Mouse (Mus musculus) embryonic facial prominence, embryonic 13.5 days (tissue): ENCODE measurements around the gene Lpgat1. TPM values are rescaled to one million over a fixed set of nuclear protein-coding genes. Genes with fewer than 3 reads are reported as not detected.

Experiments used
- ATAC-seq: fragments of 200-750 bp; cut with Nextera tagmentation; 2 replicates; pipeline ENCODE4 v1.8.0; 2017; ENCODE audit warnings: low read depth; ENCODE audit not compliant: insufficient number of reproducible peaks, insufficient read depth, low FRiP score, low TSS enrichment
- H3K27ac ChIP-seq: fragments of 300-500 bp; sonication (generic); 2 replicates; pipeline ENCODE4 v1.5.1; 2015; ENCODE audit warnings: moderate library complexity, mild to moderate bottlenecking, inconsistent platforms
- H3K27me3 ChIP-seq: fragments of 300-500 bp; sonication (generic); 2 replicates; pipeline ENCODE4 v1.6.1; 2015; ENCODE audit warnings: mild to moderate bottlenecking, inconsistent platforms
- H3K36me3 ChIP-seq: fragments of 300-500 bp; sonication (generic); 2 replicates; pipeline ENCODE4 v1.6.1; 2015; ENCODE audit warnings: mild to moderate bottlenecking, inconsistent platforms
- H3K4me1 ChIP-seq: fragments of 300-500 bp; sonication (generic); 2 replicates; pipeline ENCODE4 v1.6.1; 2015; ENCODE audit warnings: inconsistent platforms
- H3K4me2 ChIP-seq: fragments of 300-500 bp; sonication (generic); 2 replicates; pipeline ENCODE4 v1.6.1; 2015; ENCODE audit warnings: moderate library complexity, mild to moderate bottlenecking, inconsistent platforms
- H3K4me3 ChIP-seq: fragments of 300-500 bp; sonication (generic); 2 replicates; pipeline ENCODE4 v1.5.1; 2015; ENCODE audit warnings: mild to moderate bottlenecking, inconsistent platforms
- H3K9ac ChIP-seq: fragments of 300-500 bp; sonication (generic); 2 replicates; pipeline ENCODE4 v1.6.1; 2015; ENCODE audit warnings: mild to moderate bottlenecking, inconsistent platforms
- H3K9me3 ChIP-seq: fragments of 300-500 bp; sonication (generic); 2 replicates; pipeline ENCODE4 v1.6.1; 2016; ENCODE audit warnings: inconsistent platforms
- WGBS: fragments of 180-500 bp; shearing (Covaris S2); methylation state at CpG from one replicate; pipeline ENCODE4 v1.1.7; 2015; ENCODE audit warnings: mixed read lengths; 5-methylcytosine and 5-hydroxymethylcytosine counted together
- polyA plus RNA-seq: library from polyadenylated mRNA; unstranded; fragments of >200 nt; fragmentation: Nextera tagmentation; extraction: Ambion mirVana; gene quantifications from 2 replicates; pipeline ENCODE4 v1.2.1, GENCODE M21; 2015

Gene Lpgat1
- polyA plus RNA-seq, 1 experiment from 2014 or later: 19.0 TPM

- Histone ChIP-seq H3K4me3 (no peak overlapping the region), H3K9me3 (no peaks in the 10 kb centered on the region), H3K27ac (no peak overlapping the region), H3K4me2 (no peak overlapping the region), H3K4me1 (no peaks in the 10 kb centered on the region), H3K9ac (no peak overlapping the region), H3K27me3 (no peaks in the 10 kb centered on the region), H3K36me3 (peaks cover 68% of the 10 kb centered on the region)
- 84% methylated on average over 3 of the region's 3 CpGs for WGBS
- ATAC-seq: no peak
Observed at GRCm38 (mm10) chr1:191829124-191829523, 111.5 kb downstream of the Lpgat1 start.

- Histone ChIP-seq H3K27me3 (no peaks in the 10 kb centered on the region), H3K4me3 (no peak overlapping the region), H3K27ac (no peak overlapping the region), H3K9me3 (no peaks in the 10 kb centered on the region), H3K4me2 (no peak overlapping the region), H3K36me3 (peaks cover 35% of the 10 kb centered on the region), H3K9ac (no peak overlapping the region), H3K4me1 (no peaks in the 10 kb centered on the region)
- ATAC-seq: no peak
- 97% methylated on average over 6 of the region's 6 CpGs for WGBS
Observed at GRCm38 (mm10) chr1:191833396-191833795, 115.8 kb downstream of the Lpgat1 start.

Other genes starting within 250 kb of the Lpgat1 start
- 60.5 and 64.2 TPM in 2 replicates for gene Dtl, start 142.3 kb upstream of the Lpgat1 start, polyA plus RNA-seq
- 66.0 and 66.2 TPM in 2 replicates for gene Ints7, start 142.2 kb upstream of the Lpgat1 start, polyA plus RNA-seq
- 33.6 and 35.0 TPM in 2 replicates for gene Nek2, start 103.6 kb downstream of the Lpgat1 start, polyA plus RNA-seq
- gene Slc30a1, start 188.9 kb downstream of the Lpgat1 start, polyA plus RNA-seq: 1.7 and 2.0 TPM in 2 replicates